ENCODE assay signal across 9 mouse cellular contexts in genomic region chr6:140733641-140733986, GRCm38 (mm10). TPM values are rescaled to one million over a fixed set of nuclear protein-coding genes. Genes with fewer than 3 reads are reported as not detected.
DNase-seq lines count a peak whose midpoint lies in the region; ATAC-seq and TF ChIP-seq lines count a peak whose summit lies in the region.
"Had no signal": no experiment of that assay in that cellular context is flagged by ENCODE, and none has a peak within 500 bp of the region (broad histone marks: within the 10 kb centered on the region; RNA-seq: fewer than 3 reads in every experiment).

No protein-coding gene starts in this region.

- H3K4me2 ChIP-seq in forebrain, embryonic 14.5 days (ENCODE audit: low read length): peak overlapping the region; percentile 52
- peak overlapping the region; percentile 55 for H3K4me2 ChIP-seq in intestine, embryonic 15.5 days (replicated peaks)

- H3K4me1 ChIP-seq in ES-E14 (ENCODE audit: control insufficient read depth in 2 of 2, insufficient read depth in 2 of 2, low read length in 2 of 2, poor library complexity in 1 of 2): peaks cover 0 to 2% of the 10 kb centered on the region in 2 experiments; a peak in 1 of 4 replicates
- H3K4me1 ChIP-seq in forebrain, embryonic 14.5 days (ENCODE audit: control insufficient read depth, insufficient read depth, low read length): peaks cover 4% of the 10 kb centered on the region; the same call in 1 of the 2 replicates
- H3K4me1 ChIP-seq in intestine, embryonic 15.5 days (replicated peaks): 0 out of 2 replicates have a peak, but pooled peaks cover 6% of the 10 kb centered on the region

- H3K9ac ChIP-seq in ES-E14 (ENCODE audit: insufficient read depth, low read depth, low read length, poor library complexity, severe bottlenecking): no peak overlapping the region
- peak overlapping the region; percentile 52 for H3K9ac ChIP-seq in forebrain, embryonic 14.5 days (ENCODE audit: low read length)
- peak overlapping the region; percentile 18; the same call in 1 of the 2 replicates for H3K9ac ChIP-seq in intestine, embryonic 15.5 days

- WGBS in forebrain, embryonic 14.5 days: 8% methylated on average over 15 of the region's 15 CpGs
- 8% methylated on average over 15 of the region's 15 CpGs for WGBS in intestine, embryonic 15.5 days

- in situ Hi-C loops in ES-E14 (cut with MboI; ENCODE audit: low sequenced_read_pairs in 2 of 2, unreplicated experiment in 2 of 2): no loop called here

- peak; percentile 81 for ATAC-seq in frontal cortex, adult (ENCODE audit: low TSS enrichment)
- ATAC-seq in forebrain, embryonic 14.5 days: peak; percentile 35
- peak; percentile 59; the same call in 1 of the 2 replicates for ATAC-seq in intestine, embryonic 15.5 days

- H3K9me3 ChIP-seq in ES-E14 (ENCODE audit: control insufficient read depth, insufficient read depth, low read depth, low read length): no peaks in the 10 kb centered on the region
- 0 out of 2 replicates have a peak, but pooled peaks cover 2% of the 10 kb centered on the region for H3K9me3 ChIP-seq in forebrain, embryonic 14.5 days (replicated peaks; ENCODE audit: control insufficient read depth, low read length)
- 0 out of 2 replicates have a peak, but pooled peaks cover 6% of the 10 kb centered on the region for H3K9me3 ChIP-seq in intestine, embryonic 15.5 days

- DNase-seq in frontal cortex, postnatal 25 days (ENCODE audit: low spot score in 2 of 2): no peak
- DNase-seq in ES-E14 (ENCODE audit: low read depth, low spot score): no peak
- DNase-seq in forebrain, embryonic 14.5 days (ENCODE audit: low spot score): peak; percentile 51
- DNase-seq in lung, postnatal 10 days: peak; percentile 24
- DNase-seq in testis, postnatal 10 days (ENCODE audit: low spot score): no peak
- DNase-seq in B cell, adult 2 months: no peak

- no peaks in the 10 kb centered on the region for H3K27me3 ChIP-seq in forebrain, embryonic 14.5 days (replicated peaks; ENCODE audit: control insufficient read depth, insufficient read depth, low read length)
- H3K27me3 ChIP-seq in intestine, embryonic 15.5 days (replicated peaks): no peaks in the 10 kb centered on the region
- H3K27me3 ChIP-seq: CH12.LX had no signal

- peak overlapping the region; percentile 0 to 33; a peak in 3 of 4 replicates for H3K4me3 ChIP-seq in ES-E14 (ENCODE audit: insufficient read depth in 1 of 2, low read depth in 1 of 2, low read length in 2 of 2, poor library complexity in 1 of 2, severe bottlenecking in 1 of 2)
- H3K4me3 ChIP-seq in forebrain, embryonic 14.5 days (ENCODE audit: low read depth, low read length): peak overlapping the region; percentile 18
- H3K4me3 ChIP-seq in intestine, embryonic 15.5 days (replicated peaks): peak overlapping the region; percentile 23; the same call in 1 of the 2 replicates

- H3K36me3 ChIP-seq in ES-E14 (ENCODE audit: control insufficient read depth, insufficient read depth, low read length, poor library complexity, severe bottlenecking): no peaks in the 10 kb centered on the region
- no peaks in the 10 kb centered on the region for H3K36me3 ChIP-seq in forebrain, embryonic 14.5 days (ENCODE audit: control insufficient read depth, insufficient read depth, low read length)
- no peaks in the 10 kb centered on the region for H3K36me3 ChIP-seq in intestine, embryonic 15.5 days

- no peak overlapping the region for H3K27ac ChIP-seq in ES-E14 (ENCODE audit: insufficient read depth, low read depth, low read length, poor library complexity, severe bottlenecking)
- H3K27ac ChIP-seq in forebrain, embryonic 14.5 days (ENCODE audit: low read depth, low read length): no peak overlapping the region
- peak overlapping the region; percentile 36; the same call in 1 of the 2 replicates for H3K27ac ChIP-seq in intestine, embryonic 15.5 days

TF ChIP-seq in ES-E14, 5 proteins besides CTCF, POLR2A, EP300 and RAD21:
- TF ChIP-seq MAFK (IDR thresholded peaks at IDR 0.05; ENCODE audit: insufficient read depth, low read depth, low read length): no peak
- TF ChIP-seq HCFC1 (IDR thresholded peaks at IDR 0.05; ENCODE audit: borderline replicate concordance, insufficient read depth, low read length): no peak
- TF ChIP-seq CHD2 (IDR thresholded peaks at IDR 0.05; ENCODE audit: low read depth, low read length): no peak
- no peak for TF ChIP-seq ZC3H11A (IDR thresholded peaks at IDR 0.05; ENCODE audit: borderline replicate concordance, low read depth, low read length)
- TF ChIP-seq ZNF384 (IDR thresholded peaks at IDR 0.05; ENCODE audit: low read depth, low read length): no peak

RNA-seq across cellular contexts. Expression of gene Gm11077, which starts 4.5 kb away (rescaled TPM):
- not detected in 2 replicates for total RNA-seq in ES-E14 (2012; rRNA removed)
- polyA plus RNA-seq in forebrain, embryonic 14.5 days (2014; fragmentation: Nextera tagmentation; extraction: Ambion mirVana): not detected in 2 replicates
- polyA plus RNA-seq in intestine, embryonic 15.5 days (2015; fragmentation: Nextera tagmentation; extraction: Ambion mirVana): not detected in 2 replicates
- total RNA-seq: CH12.LX had no signal

Comparison
In these comparisons a context has a peak if more than half of its experiments do, and no peak if none do; other contexts are left out.
1. DNase-seq: peak in forebrain, embryonic 14.5 days (single experiment) and lung, postnatal 10 days (single experiment); none in frontal cortex, postnatal 25 days (0 of 2), ES-E14 (single experiment), testis, postnatal 10 days (single experiment) and B cell, adult 2 months (0 of 2).
2. Peak in every context shown above with its lines, with median percentiles within 50 percentile points of each other: ATAC-seq and H3K4me3 ChIP-seq.